Mouse (Mus musculus) cerebellum, postnatal 14 days (tissue): Measurements from ENCODE around the gene Ccdc40.
"Not testable (repeated sequence)": the region's sequence is repeated elsewhere in the genome, so short reads cannot be mapped to it uniquely, and the experiment has no call there.

Experiments
- DNase-seq, 2 experiments: peaks; one replicate each; pipeline ENCODE4 v3.0.0; 2021; ENCODE audit warnings: mixed read lengths in 2 of 2

The Ccdc40 gene

DNA sequence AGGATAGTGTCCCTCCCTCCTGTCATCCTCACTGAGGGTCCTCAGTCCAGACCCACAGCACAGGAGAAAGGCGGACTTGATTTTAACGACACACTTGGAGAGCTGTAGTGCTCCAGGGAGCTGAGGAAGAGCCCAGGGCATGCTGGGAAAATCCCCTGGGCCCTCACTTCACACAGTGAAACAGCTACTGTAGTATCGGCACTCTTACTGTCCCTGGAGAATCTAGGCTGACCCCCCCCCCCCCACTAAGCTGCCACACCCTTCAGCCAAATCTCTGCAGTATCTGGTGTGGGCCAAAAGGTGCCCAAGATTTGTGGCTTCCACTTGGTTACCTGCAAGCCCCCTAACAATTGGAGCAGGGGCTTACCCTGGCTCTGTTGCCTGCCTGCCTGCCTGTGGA, 8.6 kb downstream of the Ccdc40 start:
- no peak for DNase-seq

- no peak for DNase-seq
These were observed 9.4 kb downstream of the Ccdc40 start for GRCm38 (mm10) chr11:119237568-119238304.

- DNase-seq, result peak in 1 of 2 experiments; percentile 55
These were observed 9.9 kb downstream of the Ccdc40 start for GRCm38 (mm10) chr11:119238305-119238721.

GRCm38 (mm10) chr11:119239480-119239879, 11.1 kb downstream of the Ccdc40 start:
- no peak for DNase-seq

GRCm38 (mm10) chr11:119245543-119245942, 17.2 kb downstream of the Ccdc40 start:
- DNase-seq, result not testable (repeated sequence)

GRCm38 (mm10) chr11:119249011-119249410, 20.6 kb downstream of the Ccdc40 start:
- DNase-seq, result peak; percentile 87 to 91

GRCm38 (mm10) chr11:119250998-119251397, 22.6 kb downstream of the Ccdc40 start:
- DNase-seq, result no peak

- peak; percentile 74 to 80 for DNase-seq
These were observed 24.6 kb downstream of the Ccdc40 start for GRCm38 (mm10) chr11:119252854-119253541.

- DNase-seq, result not testable (repeated sequence)
These were observed 28.2 kb downstream of the Ccdc40 start for GRCm38 (mm10) chr11:119256557-119256956.

- no peak for DNase-seq
These were observed 29.8 kb downstream of the Ccdc40 start for GRCm38 (mm10) chr11:119258216-119258571.

DNA sequence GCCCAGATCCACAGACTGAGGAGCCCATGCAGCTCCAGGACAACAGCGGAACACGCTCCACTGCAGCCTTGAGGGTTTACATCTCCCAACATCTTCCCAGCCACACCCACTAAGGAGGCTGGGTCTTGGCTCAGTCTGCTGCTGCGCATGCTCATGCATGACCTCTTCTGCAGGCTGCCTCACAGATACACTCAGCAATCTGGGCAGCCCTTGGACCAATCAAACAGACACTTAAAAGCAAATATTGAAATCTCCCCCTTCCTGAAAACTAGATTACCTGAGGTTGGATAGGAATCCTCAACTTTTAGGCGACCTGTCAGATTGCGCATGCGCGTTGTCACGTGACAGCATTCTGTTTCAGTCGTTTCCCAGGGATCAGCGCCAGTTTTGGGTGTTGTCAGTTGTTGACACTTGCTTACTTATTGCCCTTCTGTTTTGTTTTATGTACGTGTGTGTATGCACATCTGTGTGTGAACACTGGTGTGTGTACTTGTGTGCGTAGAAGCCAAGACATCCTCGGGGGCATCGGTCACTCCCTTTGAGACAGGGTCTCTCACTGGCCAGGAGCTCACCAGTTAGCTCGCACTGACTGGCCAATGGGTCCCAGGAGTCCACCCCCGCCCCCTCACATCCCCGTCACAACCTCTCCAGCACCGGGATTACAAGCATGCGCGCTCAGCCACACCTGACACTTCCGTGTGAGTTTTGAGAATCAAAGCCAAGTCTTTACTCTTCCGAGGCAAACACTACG, 30.4 kb downstream of the Ccdc40 start:
- peak; percentile 76 to 81 for DNase-seq

DNA sequence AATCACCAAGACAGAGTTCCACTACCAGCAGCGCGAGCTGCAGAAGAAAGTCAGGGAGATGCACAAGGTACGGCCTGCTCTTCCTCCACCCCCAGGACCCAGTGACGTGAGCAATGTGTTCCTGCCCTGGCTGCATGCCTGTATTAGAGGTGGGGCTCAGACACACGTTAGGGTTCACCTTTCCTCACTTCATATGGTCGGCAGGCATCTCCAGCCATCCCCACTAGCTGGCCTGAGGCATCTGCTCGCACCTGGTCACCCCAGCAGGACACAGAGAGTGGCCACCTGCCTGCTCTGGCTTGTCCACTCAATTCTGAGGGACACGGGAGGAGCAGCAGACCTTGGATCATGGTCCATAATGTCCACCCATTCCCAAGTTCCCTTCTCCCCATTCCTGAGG, 31.6 kb downstream of the Ccdc40 start:
- peak in 1 of 2 experiments; percentile 40 for DNase-seq

DNA sequence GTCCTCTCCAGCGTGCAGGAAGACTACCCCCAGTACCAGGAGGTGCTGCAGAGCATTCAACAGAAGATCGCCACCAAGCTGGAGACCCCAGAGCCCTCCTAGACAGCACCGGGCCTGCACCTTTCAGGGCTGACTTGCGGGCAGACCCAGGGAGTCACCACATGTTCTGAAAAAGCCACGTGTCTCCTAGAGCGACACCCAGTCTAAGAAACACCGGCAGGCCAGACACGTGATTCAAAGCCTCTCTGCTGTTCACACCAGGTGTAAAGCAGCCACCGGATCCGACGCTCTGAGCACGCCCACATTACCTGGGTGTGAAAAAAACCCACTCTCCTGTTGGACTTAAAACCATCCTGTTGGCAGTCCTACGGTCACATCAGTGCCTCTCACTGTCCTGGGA, 36.0 kb downstream of the Ccdc40 start:
- no peak for DNase-seq

GRCm38 (mm10) chr11:119265811-119266210, 37.4 kb downstream of the Ccdc40 start:
- DNase-seq, result no peak

DNA sequence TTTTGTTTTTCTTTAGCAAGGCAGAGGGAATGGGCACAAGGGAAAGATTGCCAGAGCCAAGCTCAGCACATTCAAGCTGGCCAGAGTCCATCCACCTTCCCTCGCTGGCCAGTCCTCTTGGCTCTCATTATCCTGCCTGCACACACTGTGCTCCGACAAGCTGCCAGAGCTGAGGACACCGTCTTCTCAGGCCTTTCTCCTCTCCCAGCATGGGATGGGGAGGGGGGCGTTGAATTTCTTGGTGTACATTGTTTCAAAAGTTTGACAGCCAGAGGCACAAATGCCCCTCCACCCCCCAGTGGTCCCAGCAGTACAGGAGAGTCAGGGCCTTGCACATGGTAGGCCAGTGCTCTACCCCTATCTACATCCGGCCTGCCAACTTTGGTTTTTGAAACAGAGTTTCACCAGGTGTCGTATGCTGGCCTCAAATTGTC, 38.9 kb downstream of the Ccdc40 start:
- DNase-seq, result peak; percentile 91

DNA sequence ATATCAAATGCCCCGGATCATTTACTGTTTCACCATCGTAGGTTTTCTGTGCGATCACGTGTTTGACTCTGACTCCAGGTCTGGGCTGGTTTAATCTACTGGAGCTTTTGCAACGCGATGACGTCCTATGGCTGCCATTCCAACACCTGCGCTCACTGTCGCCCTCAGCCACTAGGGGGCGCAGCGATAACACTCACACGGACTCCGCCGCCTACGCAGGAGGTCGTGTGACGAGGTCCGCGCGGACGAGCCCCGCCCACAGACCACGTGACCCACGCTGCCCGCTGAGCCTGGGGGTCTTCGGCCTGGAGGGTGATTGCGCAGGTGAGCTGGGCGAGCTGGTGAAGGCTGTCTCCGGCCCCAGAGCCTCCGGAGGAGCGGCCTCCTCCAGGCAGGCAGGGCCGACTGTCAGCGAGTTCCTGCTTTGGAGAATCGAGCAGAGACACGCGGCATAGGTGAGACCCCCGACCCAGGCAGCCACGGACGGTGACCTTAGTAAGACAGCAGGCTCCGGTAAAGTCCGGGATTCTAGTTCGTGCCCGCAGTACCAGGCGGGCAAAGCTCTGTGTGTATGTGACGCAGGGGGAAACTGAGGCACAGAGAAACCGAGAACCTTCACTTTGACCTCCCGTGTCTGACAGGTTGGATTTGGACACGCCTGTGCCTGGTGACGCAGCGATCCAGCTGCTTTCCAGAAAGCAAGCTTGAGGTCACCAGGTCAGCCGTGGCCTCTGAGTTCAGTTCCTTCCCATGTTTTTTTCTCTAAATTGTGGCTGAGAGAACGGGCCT, 39.6 kb downstream of the Ccdc40 start, which contains the start of gene Gaa:
TSS of gene Gaa (plus strand) at position 120 of the 789 bp plus-strand sequence.
- peak; percentile 98 to 99 for DNase-seq

DNA sequence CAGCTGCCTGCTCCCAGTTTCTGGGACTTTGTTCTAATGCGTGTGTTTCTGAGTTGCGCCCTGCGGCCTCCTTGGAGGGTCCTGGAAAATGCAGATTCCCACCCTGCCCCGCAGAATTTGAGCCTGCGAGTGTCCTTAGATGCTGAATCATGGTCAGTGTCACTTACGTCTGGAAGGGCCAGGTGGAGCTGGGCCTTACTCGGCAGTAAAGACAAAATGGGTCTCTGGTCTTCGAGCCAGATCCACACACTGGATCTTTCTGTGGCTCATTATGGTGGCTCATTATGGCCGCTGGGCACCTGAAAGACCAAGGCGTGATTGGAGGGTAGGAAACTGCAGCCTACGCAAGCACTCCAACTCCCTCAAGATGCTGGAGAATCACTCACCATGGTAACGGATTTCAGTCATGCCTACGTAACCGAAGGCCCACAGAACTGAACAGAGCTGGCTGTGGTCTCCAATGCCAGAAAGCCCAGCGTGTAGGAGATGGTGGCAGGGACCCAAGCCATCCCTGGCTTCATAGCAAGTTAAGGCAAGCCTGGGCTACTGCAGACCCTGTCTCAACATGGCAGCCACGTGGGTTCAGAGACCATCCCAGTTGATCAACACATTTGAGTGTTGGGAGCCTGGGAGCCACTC, 40.3 kb downstream of the Ccdc40 start:
- peak; percentile 58 to 67 for DNase-seq

GRCm38 (mm10) chr11:119272492-119272891, 44.1 kb downstream of the Ccdc40 start:
- DNase-seq, result not testable (repeated sequence)

GRCm38 (mm10) chr11:119273186-119273930, 45.0 kb downstream of the Ccdc40 start:
- DNase-seq, result peak in 1 of 2 experiments; percentile 59

GRCm38 (mm10) chr11:119281030-119281429, 52.7 kb downstream of the Ccdc40 start:
- no peak for DNase-seq
